Mouse (Mus musculus) small intestine, adult 2 months (tissue): Measurements from ENCODE around the gene Prkg2.

Source experiments
- CTCF ChIP-seq: fragments of 200-500 bp; IDR thresholded peaks from 2 replicates; pipeline ENCODE4 v1.5.1; 2012; ENCODE audit warnings: low read depth, mild to moderate bottlenecking, control low read depth, inconsistent platforms, low read length, moderate library complexity, mixed read lengths; ENCODE audit not compliant: insufficient replicate concordance, insufficient read length; ENCODE audit errors: extremely low read depth
- POLR2A ChIP-seq: fragments of 200-500 bp; IDR thresholded peaks from 2 replicates; pipeline ENCODE4 v1.6.1; 2012; ENCODE audit warnings: low read depth, mild to moderate bottlenecking, control low read depth, inconsistent platforms, low read length, moderate library complexity

GRCm38 (mm10) chr5:99010448-99011151 lies 26.6 kb downstream of the Prkg2 start:
- TF ChIP-seq CTCF (no peak), POLR2A (no peak)
